Mouse (Mus musculus): ENCODE data around the gene Mtnr1b. TPM values are rescaled to one million over a fixed set of nuclear protein-coding genes. Genes with fewer than 3 reads are reported as not detected.

Mtnr1b gene
- polyA plus RNA-seq, 1 experiment from 2014 or later, result not detected

GRCm38 (mm10) chr9:15903948-15904750 lies 29.8 kb upstream of the Mtnr1b start:
- 78% methylated on average over 9 of the region's 9 CpGs for WGBS
- no peak overlapping the region for H3K27ac ChIP-seq (ENCODE audit: low read depth, low read length)

DNA sequence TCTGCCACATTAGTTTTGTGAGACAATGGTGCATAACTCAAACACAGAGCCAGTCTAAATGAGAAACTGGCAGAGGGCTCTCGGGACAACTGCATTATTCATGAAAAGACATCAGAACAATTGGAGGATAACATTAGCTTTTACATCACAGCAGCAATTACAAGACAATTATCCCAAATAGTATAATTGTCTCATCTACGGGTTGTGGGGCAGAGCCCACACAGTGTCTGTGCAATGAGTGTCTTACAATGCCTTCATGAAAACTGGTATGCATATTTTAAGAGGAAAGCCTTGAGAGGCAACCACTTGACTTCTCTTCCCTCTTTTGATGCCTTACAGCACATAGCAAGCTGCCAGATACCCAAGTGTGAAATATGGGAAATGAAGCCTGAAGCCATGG lies 23.8 kb upstream of the Mtnr1b start:
- H3K9me3 ChIP-seq (ENCODE audit: control insufficient read depth), result no peaks in the 10 kb centered on the region
- WGBS, result 79% methylated on average over 2 of the region's 2 CpGs
- TF ChIP-seq CTCF (IDR thresholded peaks at IDR 0.05; ENCODE audit: low read depth), result no peak
- no peaks in the 10 kb centered on the region for H3K27me3 ChIP-seq (replicated peaks; ENCODE audit: control insufficient read depth, insufficient read depth, low read length)
- no peaks in the 10 kb centered on the region for H3K36me3 ChIP-seq (ENCODE audit: control insufficient read depth, insufficient read depth)
- H3K9ac ChIP-seq (ENCODE audit: low read depth, low read length), result no peak overlapping the region
- H3K4me2 ChIP-seq (replicated peaks; ENCODE audit: low read depth), result no peak overlapping the region
- H3K4me1 ChIP-seq (replicated peaks; ENCODE audit: control insufficient read depth, insufficient read depth, low read length), result no peaks in the 10 kb centered on the region
- no peak overlapping the region for H3K27ac ChIP-seq (ENCODE audit: low read depth, low read length)
- no peak for ATAC-seq
- H3K4me3 ChIP-seq (ENCODE audit: low read depth, low read length), result no peak overlapping the region

More at GRCm38 (mm10) chr9:15903948-15904750, 29.8 kb upstream of the Mtnr1b start:
- TF ChIP-seq CTCF (IDR thresholded peaks at IDR 0.05; ENCODE audit: low read depth), result no peak
- Histone ChIP-seq H3K36me3 (ENCODE audit: control insufficient read depth, insufficient read depth) (no peaks in the 10 kb centered on the region), H3K4me3 (ENCODE audit: low read depth, low read length) (no peak overlapping the region), H3K9me3 (ENCODE audit: control insufficient read depth) (no peaks in the 10 kb centered on the region), H3K27me3 (replicated peaks; ENCODE audit: control insufficient read depth, insufficient read depth, low read length) (no peaks in the 10 kb centered on the region), H3K9ac (ENCODE audit: low read depth, low read length) (no peak overlapping the region), H3K4me2 (replicated peaks; ENCODE audit: low read depth) (no peak overlapping the region), H3K4me1 (replicated peaks; ENCODE audit: control insufficient read depth, insufficient read depth, low read length) (no peaks in the 10 kb centered on the region)
- no peak for ATAC-seq

- Histone ChIP-seq H3K4me1 (replicated peaks; ENCODE audit: control insufficient read depth, insufficient read depth, low read length) (no peaks in the 10 kb centered on the region), H3K27me3 (replicated peaks; ENCODE audit: control insufficient read depth, insufficient read depth, low read length) (no peaks in the 10 kb centered on the region), H3K36me3 (ENCODE audit: control insufficient read depth, insufficient read depth) (no peaks in the 10 kb centered on the region), H3K9ac (ENCODE audit: low read depth, low read length) (no peak overlapping the region), H3K4me3 (ENCODE audit: low read depth, low read length) (no peak overlapping the region), H3K9me3 (ENCODE audit: control insufficient read depth) (no peaks in the 10 kb centered on the region), H3K27ac (ENCODE audit: low read depth, low read length) (no peak overlapping the region), H3K4me2 (replicated peaks; ENCODE audit: low read depth) (no peak overlapping the region)
- ATAC-seq, result no peak
- 66% methylated on average over 5 of the region's 5 CpGs for WGBS
- TF ChIP-seq CTCF (IDR thresholded peaks at IDR 0.05; ENCODE audit: low read depth), result no peak
Observed at GRCm38 (mm10) chr9:15886756-15887155, 12.4 kb upstream of the Mtnr1b start.

- Histone ChIP-seq H3K27ac (ENCODE audit: low read depth, low read length) (no peak overlapping the region), H3K9ac (ENCODE audit: low read depth, low read length) (no peak overlapping the region), H3K9me3 (ENCODE audit: control insufficient read depth) (no peaks in the 10 kb centered on the region), H3K4me2 (replicated peaks; ENCODE audit: low read depth) (no peak overlapping the region), H3K27me3 (replicated peaks; ENCODE audit: control insufficient read depth, insufficient read depth, low read length) (no peaks in the 10 kb centered on the region), H3K4me1 (replicated peaks; ENCODE audit: control insufficient read depth, insufficient read depth, low read length) (no peaks in the 10 kb centered on the region), H3K36me3 (ENCODE audit: control insufficient read depth, insufficient read depth) (no peaks in the 10 kb centered on the region), H3K4me3 (ENCODE audit: low read depth, low read length) (no peak overlapping the region)
- TF ChIP-seq CTCF (IDR thresholded peaks at IDR 0.05; ENCODE audit: low read depth), result no peak
- ATAC-seq, result no peak
Observed at GRCm38 (mm10) chr9:15880754-15881153, 6.4 kb upstream of the Mtnr1b start.

DNA sequence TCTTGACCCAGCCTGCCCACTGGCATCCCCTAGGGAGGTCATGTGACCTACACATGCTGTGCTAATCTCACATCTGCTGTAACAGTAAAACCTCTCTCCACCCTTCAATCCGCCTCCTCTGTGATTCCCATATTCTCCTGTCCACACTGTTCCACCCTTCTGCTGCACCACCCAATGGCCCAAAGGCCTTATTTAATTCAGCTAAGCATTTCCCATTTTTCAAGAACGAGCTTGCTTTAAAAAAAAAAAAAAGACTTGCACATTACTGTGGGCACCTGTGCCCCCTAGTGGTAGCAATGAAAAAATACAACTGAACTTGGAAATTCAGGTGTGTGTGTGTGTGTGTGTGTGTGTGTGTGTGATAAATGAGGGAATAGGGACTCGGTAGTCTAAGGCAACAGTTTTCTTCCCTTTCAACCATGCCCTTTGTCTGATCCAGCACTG lies 5.8 kb upstream of the Mtnr1b start:
- ATAC-seq, result peak; percentile 64
- Histone ChIP-seq H3K4me3 (ENCODE audit: low read depth, low read length) (no peak overlapping the region), H3K27ac (ENCODE audit: low read depth, low read length) (no peak overlapping the region), H3K9ac (ENCODE audit: low read depth, low read length) (no peak overlapping the region), H3K4me1 (replicated peaks; ENCODE audit: control insufficient read depth, insufficient read depth, low read length) (no peaks in the 10 kb centered on the region), H3K9me3 (ENCODE audit: control insufficient read depth) (no peaks in the 10 kb centered on the region), H3K36me3 (ENCODE audit: control insufficient read depth, insufficient read depth) (no peaks in the 10 kb centered on the region), H3K27me3 (replicated peaks; ENCODE audit: control insufficient read depth, insufficient read depth, low read length) (no peaks in the 10 kb centered on the region), H3K4me2 (replicated peaks; ENCODE audit: low read depth) (no peak overlapping the region)
- 14% methylated on average over 3 of the region's 3 CpGs for WGBS
- TF ChIP-seq CTCF (IDR thresholded peaks at IDR 0.05; ENCODE audit: low read depth), result peak; percentile 84

DNA sequence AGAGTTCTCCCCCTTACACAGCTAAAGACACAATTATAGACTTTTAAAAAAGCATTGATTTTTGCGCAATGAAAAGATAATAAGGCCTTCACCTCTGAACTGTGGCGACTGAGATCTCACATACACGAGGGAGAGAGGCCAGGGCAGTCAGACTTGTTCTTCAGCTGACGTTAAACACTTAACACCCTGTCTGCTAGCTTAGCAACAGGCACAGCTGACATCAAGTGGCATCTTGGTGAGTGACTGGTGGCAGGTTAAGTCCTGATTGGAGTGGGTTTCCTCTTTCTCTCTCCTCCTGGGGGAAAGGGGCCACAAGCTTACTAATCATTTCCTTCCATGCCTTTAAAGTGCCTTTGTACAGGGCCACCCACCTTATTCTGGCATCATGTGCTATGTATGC lies 4.3 kb downstream of the Mtnr1b start:
- TF ChIP-seq CTCF (IDR thresholded peaks at IDR 0.05; ENCODE audit: low read depth), result no peak
- Histone ChIP-seq H3K4me3 (ENCODE audit: low read depth, low read length) (no peak overlapping the region), H3K36me3 (ENCODE audit: control insufficient read depth, insufficient read depth) (no peaks in the 10 kb centered on the region), H3K9ac (ENCODE audit: low read depth, low read length) (no peak overlapping the region), H3K4me2 (replicated peaks; ENCODE audit: low read depth) (no peak overlapping the region), H3K4me1 (replicated peaks; ENCODE audit: control insufficient read depth, insufficient read depth, low read length) (no peaks in the 10 kb centered on the region), H3K27ac (ENCODE audit: low read depth, low read length) (no peak overlapping the region), H3K9me3 (ENCODE audit: control insufficient read depth) (no peaks in the 10 kb centered on the region), H3K27me3 (replicated peaks; ENCODE audit: control insufficient read depth, insufficient read depth, low read length) (no peaks in the 10 kb centered on the region)
- no peak for ATAC-seq
- 47% methylated on average over 4 of the region's 4 CpGs for WGBS
